Mouse (Mus musculus): ENCODE data around the gene Nlrx1. TPM values are rescaled to one million over a fixed set of nuclear protein-coding genes. Genes with fewer than 3 reads are reported as not detected.
A peak's percentile ranks its signal among the peaks of the same experiment; 100 is the strongest.

Gene Nlrx1
- polyA plus RNA-seq, 1 experiment from 2014 or later = 6.6 TPM

DNA sequence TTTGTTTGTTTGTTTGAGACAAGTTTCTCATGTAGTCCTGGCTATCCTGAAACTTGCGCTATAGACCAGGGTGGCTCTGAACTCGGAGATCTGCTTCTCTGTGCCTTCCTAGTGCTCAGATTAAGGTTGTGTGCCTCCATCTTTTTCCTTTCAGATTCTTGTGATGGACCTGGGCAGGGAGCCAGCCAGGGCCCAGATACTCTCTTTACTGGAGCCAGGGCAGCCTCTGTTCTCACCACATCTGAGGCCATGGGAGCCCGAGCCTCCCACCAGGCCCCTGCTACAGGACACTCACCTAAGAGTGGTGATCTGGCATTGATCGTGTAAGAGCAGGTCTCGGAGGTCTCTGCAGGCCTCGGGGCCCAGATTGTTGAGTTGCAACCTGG lies 13.3 kb downstream of the Nlrx1 start:
- no peak overlapping the region for H3K4me3 ChIP-seq (ENCODE audit: low read length)
- no peak for ATAC-seq (ENCODE audit: low FRiP score, low TSS enrichment)
- H3K9me3 ChIP-seq (ENCODE audit: low read length) = no peaks in the 10 kb centered on the region
- 71% methylated on average over 6 of the region's 6 CpGs for WGBS
- no peaks in the 10 kb centered on the region for H3K27me3 ChIP-seq (ENCODE audit: insufficient read depth, low read length)
- H3K9ac ChIP-seq (replicated peaks; ENCODE audit: low read length) = no peak overlapping the region
- no peak overlapping the region for H3K27ac ChIP-seq (ENCODE audit: low read length)
- peaks cover 20% of the 10 kb centered on the region for H3K4me1 ChIP-seq (ENCODE audit: insufficient read depth, low read length)
- H3K4me2 ChIP-seq (replicated peaks; ENCODE audit: low read depth, low read length) = no peak overlapping the region
- no peaks in the 10 kb centered on the region for H3K36me3 ChIP-seq (ENCODE audit: insufficient read depth, low read length)

DNA sequence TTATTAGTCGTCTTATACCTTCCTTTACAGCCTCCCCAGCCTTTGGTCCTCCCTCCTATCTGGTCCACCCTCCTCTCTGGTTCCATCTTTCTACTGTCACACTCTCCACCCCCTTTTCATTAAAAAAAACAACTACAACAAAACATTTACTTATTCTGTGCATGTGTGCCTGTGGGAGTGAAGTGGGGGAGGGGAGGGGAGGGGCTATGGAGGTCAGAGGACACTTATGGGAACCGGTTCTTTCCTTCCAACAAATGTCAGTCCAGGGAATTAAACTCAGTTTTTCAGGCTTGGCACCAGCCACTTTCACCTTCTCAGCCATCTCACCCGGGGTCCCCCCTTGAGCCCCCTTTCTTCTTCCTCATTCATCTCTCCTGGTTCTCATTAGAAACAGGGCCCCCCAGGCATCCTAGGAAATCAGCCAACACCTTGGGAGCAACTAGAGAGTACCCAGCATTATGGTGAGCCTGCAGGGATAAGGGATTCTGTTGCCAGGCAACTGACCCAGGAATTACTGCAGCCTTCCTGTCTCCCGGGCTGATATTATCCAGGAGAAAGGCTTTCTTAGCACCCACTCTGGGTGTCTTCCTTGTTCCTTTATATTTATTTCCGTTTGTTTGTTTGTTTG lies 13.8 kb downstream of the Nlrx1 start:
- no peak overlapping the region for H3K27ac ChIP-seq (ENCODE audit: low read length)
- no peaks in the 10 kb centered on the region for H3K9me3 ChIP-seq (ENCODE audit: low read length)
- H3K4me3 ChIP-seq (ENCODE audit: low read length) = no peak overlapping the region
- H3K4me2 ChIP-seq (replicated peaks; ENCODE audit: low read depth, low read length) = no peak overlapping the region
- 9% methylated on average over 5 of the region's 5 CpGs for whole genome bisulfite sequencing
- peaks cover 25% of the 10 kb centered on the region for H3K4me1 ChIP-seq (ENCODE audit: insufficient read depth, low read length)
- no peaks in the 10 kb centered on the region for H3K27me3 ChIP-seq (ENCODE audit: insufficient read depth, low read length)
- H3K36me3 ChIP-seq (ENCODE audit: insufficient read depth, low read length) = no peaks in the 10 kb centered on the region
- no peak for ATAC-seq (ENCODE audit: low FRiP score, low TSS enrichment)
- H3K9ac ChIP-seq (replicated peaks; ENCODE audit: low read length) = no peak overlapping the region

DNA sequence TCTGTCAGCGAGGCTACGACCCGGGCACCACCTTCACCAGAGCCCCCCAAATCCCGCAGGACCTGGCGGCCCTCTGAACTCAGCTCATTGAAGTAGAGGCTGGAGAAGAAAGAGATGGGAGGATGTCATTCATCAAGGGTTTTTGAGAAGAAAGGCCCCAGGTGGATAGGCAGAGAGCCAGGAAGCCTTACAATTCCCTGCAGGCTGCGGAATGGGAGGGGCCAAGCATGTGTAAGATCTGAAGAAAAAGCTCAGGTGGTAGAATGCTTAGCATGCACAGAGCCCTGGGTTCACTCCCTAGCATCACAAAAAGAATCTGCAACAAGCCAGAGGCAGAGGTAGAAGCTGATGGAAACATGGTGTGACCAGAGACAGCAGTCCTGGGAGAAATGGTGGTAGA lies 15.0 kb downstream of the Nlrx1 start:
- Histone ChIP-seq H3K27ac (ENCODE audit: low read length) (no peak overlapping the region), H3K9me3 (ENCODE audit: low read length) (no peaks in the 10 kb centered on the region), H3K4me1 (ENCODE audit: insufficient read depth, low read length) (peaks cover 26% of the 10 kb centered on the region), H3K4me3 (ENCODE audit: low read length) (no peak overlapping the region), H3K9ac (replicated peaks; ENCODE audit: low read length) (no peak overlapping the region), H3K27me3 (ENCODE audit: insufficient read depth, low read length) (no peaks in the 10 kb centered on the region), H3K36me3 (ENCODE audit: insufficient read depth, low read length) (no peaks in the 10 kb centered on the region), H3K4me2 (replicated peaks; ENCODE audit: low read depth, low read length) (no peak overlapping the region)
- no peak for ATAC-seq (ENCODE audit: low FRiP score, low TSS enrichment)
- 79% methylated on average over 6 of the region's 6 CpGs for WGBS

DNA sequence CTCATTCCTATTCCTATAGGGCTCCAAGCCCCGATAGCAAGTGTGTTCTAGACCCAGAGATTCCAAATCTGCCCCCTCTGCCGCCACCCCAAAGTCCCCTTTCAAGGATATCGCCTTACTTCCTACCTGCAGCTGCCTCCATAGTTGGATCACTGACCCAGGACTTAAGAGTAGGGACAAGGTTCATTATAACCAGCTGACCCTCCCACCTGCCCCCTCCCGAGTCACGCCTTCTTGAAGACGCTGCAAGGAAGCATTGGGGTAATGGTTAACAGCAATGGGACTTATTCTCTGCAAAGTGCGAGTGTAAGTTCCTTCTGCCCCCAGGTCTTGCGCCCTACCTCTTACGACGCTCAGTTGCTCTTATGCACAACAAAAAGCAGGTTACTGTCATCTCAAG lies 17.1 kb downstream of the Nlrx1 start, which contains the start of gene Pdzd3:
TSS of gene Pdzd3 (minus strand) at position 158 of the 400 bp plus-strand sequence.
- H3K9me3 ChIP-seq (ENCODE audit: low read length) = no peaks in the 10 kb centered on the region
- 0 out of 2 replicates have a peak within 1 kb of the TSS, but pooled peaks have one; percentile 10 for H3K9ac ChIP-seq (replicated peaks; ENCODE audit: low read length)
- H3K27ac ChIP-seq (ENCODE audit: low read length) = 0 out of 2 replicates have a peak within 1 kb of the TSS, but pooled peaks have one; percentile 20
- peaks cover 26% of the 10 kb centered on the region for H3K4me1 ChIP-seq (ENCODE audit: insufficient read depth, low read length)
- H3K4me3 ChIP-seq (ENCODE audit: low read length) = peak within 1 kb of the TSS; percentile 19
- no peaks in the 10 kb centered on the region for H3K27me3 ChIP-seq (ENCODE audit: insufficient read depth, low read length)
- 62% methylated on average over 10 of the region's 10 CpGs for WGBS
- ATAC-seq (ENCODE audit: low FRiP score, low TSS enrichment) = no peak
- H3K36me3 ChIP-seq (ENCODE audit: insufficient read depth, low read length) = no peaks in the 10 kb centered on the region
- H3K4me2 ChIP-seq (replicated peaks; ENCODE audit: low read depth, low read length) = peak within 1 kb of the TSS; percentile 46

DNA sequence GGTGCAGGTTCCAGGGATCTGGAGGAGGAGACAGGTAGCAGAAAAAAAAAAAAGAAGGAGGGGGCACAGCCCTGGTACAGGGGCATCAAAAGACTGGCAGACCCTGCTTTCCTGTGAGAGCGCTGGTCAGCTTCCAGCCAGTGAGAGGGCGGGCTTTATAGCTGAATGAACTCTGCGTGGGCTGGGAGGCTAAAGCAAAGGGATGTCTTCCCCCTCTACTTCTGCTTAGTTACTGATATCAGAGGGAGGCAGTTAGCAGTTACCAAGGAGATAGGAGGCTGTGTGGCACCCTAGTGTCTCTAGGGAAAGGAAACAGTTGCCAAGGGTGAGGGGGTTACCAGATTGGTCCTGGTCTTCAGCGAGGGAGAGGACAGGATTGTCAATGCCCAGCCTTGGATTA lies 18.0 kb downstream of the Nlrx1 start:
- Histone ChIP-seq H3K9me3 (ENCODE audit: low read length) (no peaks in the 10 kb centered on the region), H3K27ac (ENCODE audit: low read length) (no peak overlapping the region), H3K4me3 (ENCODE audit: low read length) (peak overlapping the region; percentile 19), H3K9ac (replicated peaks; ENCODE audit: low read length) (0 out of 2 replicates have a peak overlapping the region, but pooled peaks have one; percentile 10), H3K36me3 (ENCODE audit: insufficient read depth, low read length) (no peaks in the 10 kb centered on the region), H3K4me2 (replicated peaks; ENCODE audit: low read depth, low read length) (peak overlapping the region; percentile 46), H3K27me3 (ENCODE audit: insufficient read depth, low read length) (no peaks in the 10 kb centered on the region), H3K4me1 (ENCODE audit: insufficient read depth, low read length) (peaks cover 26% of the 10 kb centered on the region)
- ATAC-seq (ENCODE audit: low FRiP score, low TSS enrichment) = peak; percentile 47; the same call in 1 of the 2 replicates
- WGBS = 39% methylated on average over 4 of the region's 4 CpGs

DNA sequence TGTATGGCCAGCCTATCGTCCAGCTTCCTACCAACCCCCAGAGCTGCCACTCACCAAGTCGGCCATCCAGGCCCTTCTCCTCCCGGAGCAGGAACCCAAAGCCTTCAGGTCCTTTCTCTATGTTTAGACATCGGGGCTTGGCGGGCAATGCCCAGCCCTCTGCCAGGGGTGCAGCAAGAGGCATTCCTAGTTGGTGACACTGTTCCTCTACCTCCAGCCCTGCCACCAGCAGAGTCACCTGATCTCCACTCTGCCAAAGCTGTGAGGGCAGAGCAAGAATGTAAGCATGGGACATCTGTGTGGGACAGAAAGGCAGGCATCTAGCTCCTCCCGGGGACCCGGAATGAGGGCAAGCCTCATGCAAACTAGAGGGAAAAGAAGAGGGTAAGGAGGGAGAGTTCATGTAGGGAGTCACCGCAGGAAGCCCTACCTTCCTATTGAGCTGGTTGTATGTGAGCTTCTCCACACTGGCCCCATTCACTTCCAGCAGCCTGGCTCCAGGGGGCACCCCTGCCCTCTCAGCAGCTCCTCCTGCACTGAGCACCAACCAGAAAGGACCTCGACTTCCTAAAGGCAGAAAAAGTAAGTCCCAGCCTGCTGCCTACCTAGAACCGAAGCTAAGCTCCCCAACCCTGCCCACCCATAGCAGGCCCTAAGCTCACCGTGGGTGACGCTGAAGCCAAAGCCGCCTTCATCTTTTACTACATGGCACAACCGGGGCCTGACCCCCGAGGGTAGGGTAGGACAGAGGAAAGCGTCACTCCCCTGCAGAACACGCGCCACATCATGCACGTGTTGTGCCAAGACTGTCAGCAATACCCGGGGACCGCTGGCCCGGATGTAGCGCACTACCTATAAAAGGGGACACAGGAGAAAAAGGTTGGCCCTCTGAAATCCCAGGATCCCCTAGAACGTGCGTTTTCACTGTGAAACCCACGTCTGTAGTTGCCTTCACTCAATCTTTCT lies 18.9 kb downstream of the Nlrx1 start:
- Histone ChIP-seq H3K4me3 (ENCODE audit: low read length) (no peak overlapping the region), H3K36me3 (ENCODE audit: insufficient read depth, low read length) (no peaks in the 10 kb centered on the region), H3K27ac (ENCODE audit: low read length) (no peak overlapping the region), H3K9ac (replicated peaks; ENCODE audit: low read length) (peak overlapping the region; percentile 33), H3K9me3 (ENCODE audit: low read length) (no peaks in the 10 kb centered on the region), H3K4me1 (ENCODE audit: insufficient read depth, low read length) (peaks cover 22% of the 10 kb centered on the region), H3K4me2 (replicated peaks; ENCODE audit: low read depth, low read length) (peak overlapping the region; percentile 46), H3K27me3 (ENCODE audit: insufficient read depth, low read length) (no peaks in the 10 kb centered on the region)
- peak; percentile 66 for ATAC-seq (ENCODE audit: low FRiP score, low TSS enrichment)
- WGBS = 52% methylated on average over 26 of the region's 26 CpGs

DNA sequence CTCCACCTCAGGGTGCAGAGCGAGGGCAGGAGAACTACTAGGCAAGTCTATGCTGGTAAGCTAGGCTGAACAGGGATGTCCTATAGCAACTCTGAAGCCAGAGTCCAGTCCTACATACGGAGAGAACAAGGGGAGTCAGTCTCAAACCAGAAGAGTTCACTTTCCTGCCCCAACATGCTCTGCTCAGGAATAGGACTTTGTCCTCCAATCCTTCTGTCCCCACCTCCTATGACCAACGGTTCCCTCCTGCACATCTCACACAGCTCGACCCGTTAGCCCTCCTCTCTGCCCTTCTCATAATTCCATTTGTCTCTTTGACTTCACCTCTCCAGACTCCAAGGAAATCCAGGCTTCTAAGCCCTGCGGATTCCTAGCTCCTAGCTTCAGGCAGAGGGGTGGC lies 20.5 kb downstream of the Nlrx1 start:
- ATAC-seq (ENCODE audit: low FRiP score, low TSS enrichment) = no peak
- WGBS = 75% methylated on average over 6 of the region's 6 CpGs
- Histone ChIP-seq H3K4me3 (ENCODE audit: low read length) (no peak overlapping the region), H3K4me1 (ENCODE audit: insufficient read depth, low read length) (peaks cover 19% of the 10 kb centered on the region), H3K9ac (replicated peaks; ENCODE audit: low read length) (no peak overlapping the region), H3K9me3 (ENCODE audit: low read length) (no peaks in the 10 kb centered on the region), H3K27ac (ENCODE audit: low read length) (no peak overlapping the region), H3K36me3 (ENCODE audit: insufficient read depth, low read length) (no peaks in the 10 kb centered on the region), H3K4me2 (replicated peaks; ENCODE audit: low read depth, low read length) (no peak overlapping the region), H3K27me3 (ENCODE audit: insufficient read depth, low read length) (no peaks in the 10 kb centered on the region)

DNA sequence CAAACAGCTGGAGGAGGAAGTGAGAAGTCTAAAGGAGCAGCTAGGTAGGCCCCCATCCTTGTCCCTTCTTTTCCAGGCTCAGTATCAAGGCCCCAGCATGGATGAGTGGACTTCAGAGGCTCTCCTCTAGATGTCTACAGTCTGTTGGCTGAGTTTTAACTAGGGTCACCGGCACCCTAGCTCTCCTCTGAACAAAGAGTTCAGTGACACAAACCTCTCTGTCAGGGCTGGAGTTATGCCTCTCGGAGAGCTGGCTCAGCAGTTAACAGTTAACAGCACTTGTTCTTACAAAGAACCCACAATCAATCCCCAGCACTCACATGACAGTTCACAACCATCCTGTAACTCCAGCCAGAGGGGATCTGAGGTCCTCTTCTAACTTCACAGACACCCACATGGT lies 24.8 kb downstream of the Nlrx1 start:
- ATAC-seq (ENCODE audit: low FRiP score, low TSS enrichment) = no peak
- H3K4me3 ChIP-seq (ENCODE audit: low read length) = no peak overlapping the region
- H3K9me3 ChIP-seq (ENCODE audit: low read length) = no peaks in the 10 kb centered on the region
- H3K36me3 ChIP-seq (ENCODE audit: insufficient read depth, low read length) = no peaks in the 10 kb centered on the region
- H3K27me3 ChIP-seq (ENCODE audit: insufficient read depth, low read length) = no peaks in the 10 kb centered on the region
- no peak overlapping the region for H3K9ac ChIP-seq (replicated peaks; ENCODE audit: low read length)
- peaks cover 3% of the 10 kb centered on the region; the same call in 1 of the 2 replicates for H3K4me1 ChIP-seq (ENCODE audit: insufficient read depth, low read length)
- H3K4me2 ChIP-seq (replicated peaks; ENCODE audit: low read depth, low read length) = no peak overlapping the region
- 45% methylated on average over 2 of the region's 2 CpGs for WGBS
- H3K27ac ChIP-seq (ENCODE audit: low read length) = no peak overlapping the region

DNA sequence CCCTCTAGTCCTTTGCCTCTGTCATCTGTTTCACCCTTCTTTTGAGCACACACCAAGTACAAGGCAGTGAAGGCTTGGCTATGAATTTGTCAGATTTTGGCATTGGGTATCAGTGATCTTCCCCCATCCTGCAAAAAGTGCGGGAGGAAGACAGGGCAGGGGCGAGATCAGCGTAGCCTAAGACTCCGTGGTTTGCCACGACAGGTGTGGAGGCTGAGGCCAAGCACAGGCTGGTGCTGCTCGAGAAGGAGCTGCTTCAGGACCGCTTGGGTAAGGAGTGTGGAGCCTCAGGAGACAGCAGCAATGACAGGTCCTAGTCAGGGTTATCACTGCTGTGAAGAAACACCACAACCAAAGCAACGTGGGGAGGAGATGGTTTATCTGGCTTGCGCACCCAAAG lies 27.0 kb downstream of the Nlrx1 start:
- Histone ChIP-seq H3K9ac (replicated peaks; ENCODE audit: low read length) (no peak overlapping the region), H3K4me2 (replicated peaks; ENCODE audit: low read depth, low read length) (no peak overlapping the region), H3K9me3 (ENCODE audit: low read length) (no peaks in the 10 kb centered on the region), H3K4me3 (ENCODE audit: low read length) (no peak overlapping the region), H3K36me3 (ENCODE audit: insufficient read depth, low read length) (no peaks in the 10 kb centered on the region), H3K4me1 (ENCODE audit: insufficient read depth, low read length) (peaks cover 6% of the 10 kb centered on the region; the same call in 1 of the 2 replicates), H3K27me3 (ENCODE audit: insufficient read depth, low read length) (no peaks in the 10 kb centered on the region), H3K27ac (ENCODE audit: low read length) (no peak overlapping the region)
- WGBS = 75% methylated on average over 9 of the region's 9 CpGs
- no peak for ATAC-seq (ENCODE audit: low FRiP score, low TSS enrichment)

DNA sequence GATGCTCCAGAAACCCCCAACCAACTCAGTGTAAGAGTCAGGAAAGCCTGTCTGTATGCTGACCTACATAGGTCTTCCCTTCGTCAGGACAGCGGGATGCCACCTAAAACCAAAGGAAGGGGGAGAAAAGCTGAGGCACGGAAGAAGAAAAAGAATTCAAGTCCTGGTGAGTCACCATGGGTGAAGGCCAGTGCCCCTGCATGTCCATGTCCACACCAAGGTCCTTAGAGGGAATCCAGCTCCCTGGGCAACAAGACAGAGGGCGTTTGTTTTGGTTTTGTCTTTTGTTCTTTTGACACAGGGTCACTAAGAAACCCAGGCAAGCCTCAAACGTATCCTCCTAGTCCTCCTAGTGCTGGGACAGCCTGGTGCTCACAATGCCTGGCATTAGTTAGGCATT lies 27.5 kb downstream of the Nlrx1 start:
- H3K27me3 ChIP-seq (ENCODE audit: insufficient read depth, low read length) = no peaks in the 10 kb centered on the region
- no peak overlapping the region for H3K27ac ChIP-seq (ENCODE audit: low read length)
- no peak overlapping the region for H3K4me2 ChIP-seq (replicated peaks; ENCODE audit: low read depth, low read length)
- 64% methylated on average over 5 of the region's 5 CpGs for WGBS
- ATAC-seq (ENCODE audit: low FRiP score, low TSS enrichment) = no peak
- H3K36me3 ChIP-seq (ENCODE audit: insufficient read depth, low read length) = no peaks in the 10 kb centered on the region
- H3K4me3 ChIP-seq (ENCODE audit: low read length) = no peak overlapping the region
- peaks cover 8% of the 10 kb centered on the region; the same call in 1 of the 2 replicates for H3K4me1 ChIP-seq (ENCODE audit: insufficient read depth, low read length)
- no peak overlapping the region for H3K9ac ChIP-seq (replicated peaks; ENCODE audit: low read length)
- H3K9me3 ChIP-seq (ENCODE audit: low read length) = no peaks in the 10 kb centered on the region
